Mouse (Mus musculus): ENCODE data around the gene Arid2. TPM values are rescaled to one million over a fixed set of nuclear protein-coding genes. Genes with fewer than 3 reads are reported as not detected.
A peak's percentile ranks its signal among the peaks of the same experiment; 100 is the strongest.
"Not testable (repeated sequence)": the region's sequence is repeated elsewhere in the genome, so short reads cannot be mapped to it uniquely, and the experiment has no call there.

Gene Arid2
- total RNA-seq, 2 experiments from 2014 or later = 17.9 to 19.3 TPM

DNA sequence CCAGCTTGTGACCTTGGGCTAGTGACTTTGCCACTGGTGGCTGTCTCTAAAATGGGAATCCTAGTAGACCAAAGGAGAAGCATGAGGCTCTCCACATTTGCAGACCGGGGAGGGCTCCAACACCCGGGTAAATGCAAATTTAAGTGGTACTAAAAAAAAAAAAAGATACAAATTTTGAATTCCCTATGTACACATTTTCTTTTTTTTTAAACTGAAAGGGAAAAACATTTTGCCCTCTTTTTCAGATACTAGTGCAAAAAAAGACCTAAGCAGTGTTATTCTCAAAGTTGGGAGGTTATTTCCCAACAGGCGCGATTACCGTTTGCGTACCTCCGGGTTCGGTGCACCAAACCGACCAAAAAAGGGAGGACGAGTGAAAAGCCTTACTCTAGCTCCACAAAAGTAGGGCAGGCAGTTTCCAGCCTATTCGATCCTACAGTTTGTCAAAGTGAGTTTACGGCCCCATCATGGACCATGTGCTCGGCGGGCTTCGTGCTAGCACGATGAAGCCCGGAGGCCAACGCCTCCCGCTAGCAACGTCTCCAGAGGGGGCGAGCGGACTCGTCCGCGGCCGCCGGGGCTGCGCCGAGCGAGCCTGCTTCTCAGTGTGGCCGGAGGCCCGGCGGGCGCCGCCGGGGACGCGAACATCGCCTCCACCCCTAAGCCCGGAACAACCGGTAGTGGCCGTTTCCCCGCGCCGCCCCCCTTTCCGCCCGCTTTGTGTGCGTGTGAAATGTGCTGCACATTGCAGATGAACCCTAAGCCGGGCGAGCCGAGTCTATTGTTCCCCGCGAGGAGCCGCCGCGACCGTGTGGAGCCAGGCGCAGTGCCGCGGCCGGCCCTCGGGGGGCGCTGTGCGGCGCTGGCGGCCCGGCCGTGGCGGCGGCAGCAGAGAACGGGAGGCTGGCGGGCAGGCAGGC lies 1.0 kb upstream of the Arid2 start:
- DNase-seq = peak; percentile 96 to 98

DNA sequence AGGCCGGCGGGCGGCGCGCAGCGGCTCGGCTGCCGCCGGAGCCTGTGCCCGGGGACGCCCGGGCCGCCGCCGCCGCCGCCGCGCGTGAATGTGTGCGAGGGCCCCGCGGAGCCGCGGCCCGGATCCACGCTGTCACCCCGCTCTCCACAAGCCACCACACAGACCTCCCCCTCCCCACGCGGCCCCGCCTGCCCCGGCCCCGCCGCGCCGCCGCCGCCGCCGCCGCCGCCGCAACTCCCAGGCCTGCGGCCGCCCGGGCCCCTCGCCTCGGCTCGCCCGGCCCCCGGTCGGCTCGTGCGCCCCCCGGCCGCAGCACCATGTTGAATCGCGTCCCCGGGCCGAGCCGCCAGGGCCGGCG lies 404 bp upstream of the Arid2 start:
- DNase-seq = no peak

DNA sequence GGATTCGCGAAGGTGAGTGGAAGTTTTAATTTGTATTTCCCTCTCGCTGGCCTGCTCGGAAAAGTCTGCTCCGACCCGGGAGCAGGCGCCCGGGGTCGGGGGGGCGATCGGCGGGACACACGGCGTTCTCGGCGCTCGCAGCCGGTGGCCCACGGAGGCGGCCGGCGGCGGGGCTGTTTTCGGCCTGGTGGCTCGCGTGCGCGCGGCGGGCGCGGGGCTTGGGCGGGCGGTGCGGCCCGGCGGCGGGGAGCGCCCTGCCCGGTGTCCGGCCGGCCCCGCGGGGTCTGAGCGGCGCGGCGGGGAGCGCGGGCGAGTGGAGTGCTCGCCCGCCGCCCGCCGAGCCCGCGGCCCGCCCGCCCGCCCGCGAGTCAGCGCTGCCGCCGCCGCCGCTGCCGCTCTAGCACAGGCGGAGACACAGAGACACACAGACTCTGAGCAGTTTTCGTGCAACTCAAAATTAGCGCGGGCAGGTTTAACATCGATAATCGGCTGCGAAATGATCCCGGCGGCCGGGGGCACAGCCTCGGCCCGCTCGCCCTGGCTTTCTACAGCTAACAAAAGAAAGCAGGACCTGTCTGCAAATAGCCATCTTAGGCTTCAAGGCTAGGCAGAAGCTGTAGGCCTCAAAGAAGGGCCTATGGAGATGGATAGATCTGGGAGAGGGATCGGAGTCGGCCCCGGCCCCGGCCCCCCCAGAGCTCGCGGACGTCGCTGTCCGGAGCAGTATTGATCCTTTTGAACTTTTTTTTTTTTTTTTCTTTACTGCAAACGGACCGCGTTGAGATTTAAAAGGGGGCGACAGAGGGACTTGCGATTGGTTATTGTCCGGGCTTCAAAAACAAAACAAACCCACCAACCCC lies 888 bp downstream of the Arid2 start:
- DNase-seq = peak; percentile 64 to 81

- peak in 1 of 2 experiments; percentile 55 for DNase-seq
Observed at GRCm38 (mm10) chr15:96288836-96289390, 1.6 kb downstream of the Arid2 start.

- no peak for DNase-seq
Observed at GRCm38 (mm10) chr15:96290001-96290400, 2.7 kb downstream of the Arid2 start.

- no peak for DNase-seq
Observed at GRCm38 (mm10) chr15:96293444-96293843, 6.1 kb downstream of the Arid2 start.

DNA sequence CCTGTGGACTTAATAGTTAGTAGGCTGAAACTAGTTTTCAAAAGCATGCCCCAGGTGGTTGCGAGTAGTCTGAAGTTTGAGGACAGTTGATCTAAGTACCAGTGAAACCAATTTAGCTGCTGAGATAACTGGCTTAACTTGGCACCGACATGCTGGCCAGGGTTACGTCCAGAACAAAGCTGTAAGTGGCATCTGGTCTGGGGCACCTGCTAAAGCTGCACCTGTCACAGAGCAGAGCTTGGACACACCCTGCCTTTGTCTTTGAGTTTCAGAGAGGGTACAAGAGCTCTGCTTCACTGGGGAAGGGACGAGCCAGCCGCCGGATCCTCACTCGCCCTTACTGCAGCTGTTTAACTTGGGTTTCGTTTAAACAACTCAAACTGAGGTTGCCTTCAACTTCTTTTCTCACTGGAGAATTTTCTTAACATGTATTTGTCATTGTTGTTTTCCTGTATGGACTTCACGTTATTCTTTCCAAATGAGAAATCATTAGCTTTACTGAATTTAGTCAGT lies 9.8 kb downstream of the Arid2 start:
- peak in 1 of 2 experiments; percentile 53 for DNase-seq

- DNase-seq = no peak
Observed at GRCm38 (mm10) chr15:96297623-96298188, 10.4 kb downstream of the Arid2 start.

DNA sequence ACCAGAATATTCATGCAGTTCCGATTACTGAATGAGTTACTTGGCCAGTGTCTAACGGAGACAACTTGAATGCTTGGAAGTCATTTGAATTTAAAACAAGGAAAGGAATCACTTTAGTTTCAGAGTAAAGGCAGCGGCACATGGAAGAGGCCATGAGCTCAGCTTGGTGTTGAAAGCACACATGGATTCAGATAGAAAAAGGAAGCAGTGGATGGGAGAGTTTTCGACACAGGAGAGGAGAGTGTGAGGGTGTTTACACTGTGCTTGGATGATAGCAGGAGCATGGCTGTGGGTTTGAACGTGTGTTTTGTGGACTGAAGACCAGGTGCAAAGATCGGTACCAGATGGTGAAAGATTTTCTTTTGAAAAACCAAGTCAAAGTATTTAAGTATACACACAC lies 22.0 kb downstream of the Arid2 start:
- DNase-seq = no peak

DNA sequence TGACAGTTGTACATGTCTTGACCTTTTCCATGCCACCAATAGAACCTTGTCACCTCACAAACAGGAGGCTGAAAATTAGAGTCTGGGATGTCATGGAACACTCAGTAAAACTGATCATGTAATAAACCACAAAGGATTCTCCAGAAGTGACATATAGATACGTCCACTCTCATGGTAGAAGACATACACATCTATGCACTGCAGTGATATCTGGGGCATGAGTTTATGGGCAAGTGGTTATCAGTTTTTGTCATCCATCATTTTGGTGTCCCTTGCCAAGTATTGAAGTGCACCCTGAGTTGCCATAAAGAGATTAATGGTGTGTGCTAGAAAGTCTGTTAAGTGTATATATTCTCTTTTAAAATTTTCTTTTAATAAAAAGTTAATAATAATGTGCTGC lies 25.6 kb downstream of the Arid2 start:
- no peak for DNase-seq

DNA sequence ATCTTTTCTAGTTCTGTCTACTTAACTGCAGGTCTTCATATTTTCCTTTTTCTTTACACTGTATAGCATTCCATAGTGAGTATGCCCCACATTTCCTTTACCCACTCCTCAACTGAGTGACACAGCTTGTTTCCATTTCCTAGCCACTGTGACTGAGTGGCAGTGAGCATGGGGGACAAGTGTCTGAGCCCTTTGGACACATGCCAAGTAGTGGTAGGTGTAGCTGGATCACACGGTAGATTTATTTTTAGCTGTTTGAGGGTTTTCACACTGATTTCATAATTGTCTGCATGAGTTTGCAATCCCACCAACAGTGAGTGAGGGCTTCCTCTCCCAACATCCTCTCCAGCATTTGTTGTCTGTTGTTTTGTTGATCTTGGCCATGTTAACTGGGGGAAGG lies 28.3 kb downstream of the Arid2 start:
- peak; percentile 40 to 46 for DNase-seq

DNA sequence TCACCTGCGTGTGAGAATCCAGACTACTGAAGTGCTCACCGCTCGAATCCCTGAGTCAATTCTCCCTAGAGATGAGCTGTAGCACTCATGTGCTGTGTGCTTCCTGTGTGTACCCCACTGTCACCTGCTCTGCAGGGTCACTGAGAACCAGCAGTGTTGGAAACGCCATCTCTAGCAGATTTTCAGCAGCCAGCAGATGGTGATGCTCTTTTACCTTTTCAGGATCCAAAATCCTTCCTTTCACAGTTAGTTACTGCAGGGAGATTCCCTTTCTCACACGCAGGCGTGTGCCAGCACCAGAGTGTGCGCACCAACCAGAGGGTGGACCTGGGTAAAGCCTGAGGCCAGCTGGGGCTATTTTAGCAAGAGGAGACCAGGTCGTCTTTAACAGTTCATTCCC lies 32.0 kb downstream of the Arid2 start:
- no peak for DNase-seq

DNA sequence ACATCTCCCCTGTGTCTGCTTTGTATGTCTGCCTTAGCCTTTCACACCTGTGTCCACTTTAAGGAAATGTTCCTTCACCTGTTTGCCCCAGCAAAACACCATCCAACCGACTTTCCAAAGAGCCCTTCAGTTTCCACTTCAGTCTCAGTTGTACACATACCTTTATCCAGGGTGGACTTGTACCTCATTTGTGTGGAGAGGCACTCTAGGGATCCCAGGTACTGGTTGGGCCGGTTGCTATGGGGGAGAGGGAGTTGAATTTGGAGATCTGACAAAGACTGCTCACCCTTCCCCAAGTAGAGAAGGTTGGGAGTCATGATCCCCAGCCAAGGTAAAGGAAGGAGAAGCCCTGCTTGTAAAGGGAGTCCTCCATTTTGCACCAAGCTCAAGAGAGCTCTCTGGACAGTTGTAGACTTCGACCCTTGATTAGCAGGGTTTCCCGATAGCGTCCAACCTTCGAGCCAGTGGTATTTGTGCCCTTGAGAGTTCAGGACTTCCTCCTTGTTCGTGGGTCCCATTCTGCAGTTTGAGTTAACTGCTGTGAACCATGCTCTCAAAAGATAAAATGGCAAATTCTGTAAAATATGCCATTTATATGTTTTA lies 38.5 kb downstream of the Arid2 start:
- no peak for DNase-seq

- not testable (repeated sequence) for DNase-seq
Observed at GRCm38 (mm10) chr15:96328722-96329121, 41.4 kb downstream of the Arid2 start.

GRCm38 (mm10) chr15:96330536-96330935 lies 43.2 kb downstream of the Arid2 start:
- DNase-seq = peak in 1 of 2 experiments; percentile 22

- DNase-seq = no peak
Observed at GRCm38 (mm10) chr15:96332468-96333213, 45.3 kb downstream of the Arid2 start.

DNA sequence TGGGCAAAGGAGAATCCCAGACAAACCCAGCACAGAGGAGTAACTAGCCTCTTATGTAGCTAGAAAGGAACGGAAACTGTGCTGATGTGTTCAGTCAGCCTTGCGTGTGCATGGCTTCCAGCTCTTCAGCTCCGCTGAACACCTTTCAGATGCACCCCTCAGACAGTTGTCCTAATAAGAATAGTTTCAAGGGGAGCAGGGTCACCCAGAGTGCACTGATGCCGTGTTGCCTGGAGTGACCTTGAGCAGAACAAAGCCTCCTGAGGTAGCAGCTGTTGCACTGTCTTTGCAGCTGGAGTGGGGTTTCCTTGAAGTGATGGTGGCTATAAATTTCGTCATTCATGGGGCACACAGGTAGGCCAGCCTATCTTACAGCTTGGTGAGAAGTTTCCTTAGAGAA lies 46.0 kb downstream of the Arid2 start:
- peak in 1 of 2 experiments; percentile 15 for DNase-seq

- DNase-seq = no peak
Observed at GRCm38 (mm10) chr15:96340924-96341323, 53.6 kb downstream of the Arid2 start.

- DNase-seq = no peak
Observed at GRCm38 (mm10) chr15:96342097-96342496, 54.8 kb downstream of the Arid2 start.

DNA sequence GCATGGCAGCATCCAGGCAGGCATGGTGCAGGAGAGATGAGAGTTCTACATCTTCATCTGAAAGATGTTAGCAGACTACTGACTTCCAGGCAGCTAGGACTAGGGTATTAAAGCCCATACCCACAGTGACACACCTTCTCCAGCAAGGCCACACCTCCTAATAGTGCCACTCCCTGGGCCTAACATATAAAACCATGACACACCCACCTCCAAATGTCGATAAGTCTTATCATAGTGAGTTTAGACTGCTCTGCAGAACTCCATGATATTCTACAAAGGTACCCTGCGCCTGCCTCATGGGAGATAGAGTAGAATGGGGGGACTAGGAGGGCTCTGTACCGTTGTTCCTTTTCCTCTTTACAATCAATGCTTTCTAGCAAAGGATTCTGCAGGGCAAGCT lies 55.6 kb downstream of the Arid2 start:
- no peak for DNase-seq
